Mouse (Mus musculus) right cerebral cortex, postnatal 25 days (tissue): ENCODE data around the gene S100b.

ENCODE experiments used
- DNase-seq: peaks from one replicate; pipeline ENCODE4 v3.0.0; 2022

The S100b gene

DNA sequence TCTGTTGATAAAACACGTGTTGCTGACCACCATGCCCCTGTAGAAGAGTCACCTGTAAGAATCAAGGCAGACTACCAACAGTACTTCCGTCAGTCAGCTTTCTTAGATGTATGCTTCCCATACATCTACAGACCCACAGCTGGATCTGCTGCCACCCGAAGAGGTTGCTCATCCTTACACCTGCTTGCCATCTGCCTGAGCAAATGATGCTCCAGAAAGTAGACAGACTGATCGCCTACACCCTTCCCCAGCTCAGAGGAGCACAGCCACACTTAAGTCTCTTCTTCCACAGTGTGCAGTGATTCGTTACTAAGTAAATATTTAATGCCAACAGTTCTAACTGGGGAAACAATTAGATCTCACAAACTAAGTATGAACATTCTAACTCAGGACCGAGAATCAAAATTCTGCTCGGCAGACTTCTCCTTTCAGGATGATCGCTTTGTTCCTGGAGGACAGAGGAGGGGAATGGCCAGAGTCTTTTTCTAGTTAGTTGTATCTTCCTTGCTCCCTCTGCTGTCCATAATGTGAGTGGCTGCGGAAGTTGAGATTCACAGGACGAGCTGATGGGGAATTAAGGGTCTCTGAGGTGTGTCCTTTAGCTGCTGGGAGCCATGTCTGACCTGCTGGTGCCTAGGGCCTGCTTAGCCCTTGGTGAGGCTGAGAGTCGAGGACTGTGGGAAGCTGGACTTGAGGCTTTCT lies 6.9 kb downstream of the S100b start:
- no peak for DNase-seq

DNA sequence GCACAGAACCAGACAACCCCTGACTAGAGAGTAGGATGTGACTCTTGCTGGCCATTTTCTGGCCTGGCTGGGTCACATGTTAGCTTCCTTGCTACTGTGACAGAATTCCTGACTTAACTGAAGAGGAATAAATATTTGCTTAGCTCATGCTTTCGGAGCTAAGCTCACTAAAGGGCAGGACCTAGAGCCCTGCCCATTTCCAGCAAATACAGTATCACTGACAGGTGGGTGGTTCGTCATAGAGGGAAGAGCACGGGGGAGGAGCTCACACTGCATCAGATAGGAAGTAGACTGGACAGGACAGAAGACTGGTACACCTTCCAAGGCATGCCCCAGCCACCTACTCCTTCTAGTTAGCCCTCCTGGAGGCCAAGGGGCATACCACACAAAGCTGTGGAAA lies 7.8 kb downstream of the S100b start:
- DNase-seq = no peak

DNA sequence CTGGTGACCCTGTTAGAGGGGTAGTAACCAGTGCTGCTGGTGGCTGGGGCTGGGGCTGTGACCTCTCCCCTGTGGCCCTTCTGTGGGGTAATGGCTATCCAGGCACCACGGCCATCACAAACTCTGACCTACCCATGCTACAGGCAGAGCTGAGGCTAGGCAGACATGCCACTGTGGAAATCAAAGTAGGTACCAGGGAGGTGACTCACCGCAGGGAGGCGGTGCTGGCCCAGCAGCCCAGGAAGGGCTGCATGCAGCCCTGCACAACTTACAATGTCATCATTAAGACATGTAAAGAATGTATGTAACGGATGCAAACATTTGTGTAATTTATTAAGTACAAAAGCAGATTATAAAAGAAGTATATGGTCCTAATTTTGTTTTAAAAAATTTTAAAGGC lies 8.8 kb downstream of the S100b start:
- no peak for DNase-seq

DNA sequence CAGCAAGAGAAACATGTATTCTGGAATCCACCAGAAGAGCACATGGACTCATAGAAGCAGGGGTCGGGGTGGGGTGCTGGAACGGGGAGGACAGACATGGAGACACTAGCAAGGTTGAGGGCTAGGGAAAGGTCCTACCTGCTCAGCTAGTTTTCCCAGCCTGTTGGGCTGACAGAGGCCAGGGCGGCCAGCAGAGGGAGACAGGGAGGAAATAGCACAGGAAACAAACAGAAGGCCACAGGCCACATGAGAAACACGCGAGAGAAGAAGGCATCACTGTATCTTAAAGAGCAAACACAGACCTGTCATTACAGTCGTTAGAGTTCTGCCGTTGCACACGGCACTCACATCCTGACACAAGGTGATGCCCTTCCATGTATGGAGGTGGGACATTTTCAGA lies 17.6 kb downstream of the S100b start:
- no peak for DNase-seq

DNA sequence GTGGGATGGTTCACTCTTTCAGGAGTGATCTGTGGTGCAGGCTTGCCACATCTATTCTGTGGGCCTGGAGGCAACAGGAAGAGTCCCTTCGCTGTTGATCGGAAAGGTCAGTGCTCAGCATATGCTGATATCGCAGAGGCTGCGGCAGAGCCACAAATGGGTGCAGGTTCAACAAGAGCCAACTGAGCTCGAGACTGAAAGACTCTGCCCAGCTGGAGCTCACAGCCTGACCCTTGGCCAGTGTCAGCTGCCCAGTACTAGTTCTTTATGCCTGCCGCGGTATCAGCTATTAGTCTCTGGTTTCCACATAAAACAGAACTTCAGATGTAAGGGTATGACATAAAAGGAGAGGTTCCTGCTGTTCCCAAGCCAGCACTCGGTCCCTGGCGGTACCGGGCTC lies 21.6 kb downstream of the S100b start:
- no peak for DNase-seq

DNA sequence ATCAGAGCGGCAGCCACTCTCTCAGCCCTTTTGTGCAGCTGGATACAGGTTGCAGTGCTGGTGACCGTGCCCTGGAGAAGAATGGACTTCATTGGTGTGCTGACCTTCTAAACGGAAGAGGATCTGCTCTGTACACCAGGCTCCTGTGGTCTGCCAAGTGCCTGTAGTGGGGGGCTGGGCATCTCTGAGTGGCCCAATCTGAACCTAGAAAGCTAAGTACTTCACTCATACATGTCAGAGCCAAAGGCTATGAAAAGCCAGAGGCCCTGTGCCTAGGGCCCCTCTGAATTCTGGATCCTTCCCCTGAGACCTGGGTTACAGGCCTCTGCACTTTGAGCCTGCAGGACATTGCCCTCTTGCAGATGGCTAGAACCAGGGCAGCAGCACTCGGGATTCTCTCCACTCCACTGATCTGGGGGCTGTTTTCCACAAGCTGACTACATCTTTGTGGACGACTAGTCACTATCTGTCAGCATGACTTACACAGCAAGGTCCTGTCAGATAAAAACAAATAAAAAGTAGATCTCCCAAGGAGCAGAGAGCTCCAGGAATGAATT lies 25.0 kb downstream of the S100b start:
- no peak for DNase-seq

DNA sequence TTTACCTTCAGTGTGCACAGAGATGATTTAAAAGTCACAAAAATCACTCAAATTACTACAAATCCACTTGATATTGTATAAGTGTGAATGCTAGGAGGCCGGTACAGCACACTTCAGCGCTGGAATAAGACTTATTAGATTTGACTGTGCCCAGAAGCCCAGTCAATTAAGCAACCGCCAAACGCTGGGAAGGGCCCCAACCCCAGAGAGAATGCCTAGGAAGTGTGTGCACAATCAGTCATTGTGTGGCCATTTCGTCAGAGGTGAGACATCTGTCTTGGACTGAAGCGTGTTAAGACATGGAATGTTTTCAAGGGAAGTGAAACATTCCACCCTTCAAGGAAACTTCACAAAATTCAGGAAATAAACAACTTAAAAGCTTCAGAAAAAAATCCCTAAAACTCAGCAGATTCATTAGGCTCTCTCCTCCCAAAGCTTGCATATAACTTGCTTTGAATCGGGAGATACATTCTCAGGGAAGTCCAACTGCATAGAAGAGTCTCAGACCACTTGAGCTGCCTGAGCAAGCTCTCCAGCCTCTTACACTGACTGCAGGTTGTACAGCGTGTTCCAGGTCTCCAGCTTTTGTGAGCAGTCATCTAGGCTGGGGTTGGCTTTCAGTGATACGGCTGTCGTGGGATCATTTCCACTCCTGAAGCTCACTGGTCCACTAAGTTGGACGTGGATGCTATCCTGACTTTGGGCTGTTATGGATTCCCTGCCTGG lies 34.8 kb downstream of the S100b start:
- DNase-seq = no peak

DNA sequence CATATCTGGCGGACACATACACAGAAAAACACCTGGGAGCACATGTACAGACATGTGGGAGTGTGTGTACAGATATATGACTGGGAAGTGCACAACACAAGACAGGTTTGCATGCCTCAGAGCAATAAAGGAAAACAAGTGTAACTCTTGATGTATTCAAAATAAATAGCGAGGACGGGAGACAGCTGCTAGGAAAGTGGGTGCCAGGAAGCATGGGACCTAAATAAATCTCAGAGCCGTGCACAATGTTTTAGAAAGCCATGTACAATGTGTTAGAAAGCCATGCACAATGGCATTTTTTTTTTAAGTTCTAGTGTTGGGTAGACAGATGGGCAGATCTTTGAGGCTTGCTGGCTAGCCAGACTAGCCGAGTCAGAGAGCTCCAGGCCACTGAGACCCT lies 35.4 kb downstream of the S100b start:
- no peak for DNase-seq

DNA sequence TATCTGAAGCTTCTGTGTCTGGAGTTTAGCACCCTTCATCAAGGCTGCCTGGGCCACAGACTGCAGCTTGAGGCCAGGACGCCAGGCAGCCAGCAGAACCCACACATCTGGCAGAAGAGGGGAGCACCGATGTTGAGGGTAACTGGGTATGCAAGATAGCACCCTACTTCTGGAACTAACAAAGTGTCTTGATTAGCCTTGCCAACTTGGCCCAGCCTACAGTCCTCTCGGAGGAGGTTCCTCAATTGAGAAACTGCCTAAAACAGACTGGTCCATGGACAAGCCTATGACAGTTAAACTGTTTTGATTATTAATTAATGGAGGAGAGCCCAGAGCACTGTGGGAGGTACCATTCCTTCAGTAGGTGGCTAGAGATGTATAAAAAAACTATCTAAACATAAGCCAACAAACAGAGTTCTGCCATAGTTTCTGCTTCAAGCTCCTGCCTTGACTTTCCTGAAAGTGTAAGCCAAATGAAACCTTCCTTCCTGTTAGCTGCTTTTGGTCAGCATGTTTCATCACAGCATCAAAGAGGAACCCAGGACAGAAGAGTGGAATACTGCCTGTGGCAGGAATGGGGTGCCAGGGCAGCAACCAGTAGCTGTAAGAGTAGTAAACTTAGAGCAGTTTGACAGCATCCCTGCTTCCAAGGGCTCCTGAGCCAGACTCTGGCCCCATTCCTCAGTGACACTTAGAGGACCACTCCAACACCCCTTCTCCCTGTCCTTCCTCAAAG lies 36.5 kb downstream of the S100b start:
- DNase-seq = no peak

DNA sequence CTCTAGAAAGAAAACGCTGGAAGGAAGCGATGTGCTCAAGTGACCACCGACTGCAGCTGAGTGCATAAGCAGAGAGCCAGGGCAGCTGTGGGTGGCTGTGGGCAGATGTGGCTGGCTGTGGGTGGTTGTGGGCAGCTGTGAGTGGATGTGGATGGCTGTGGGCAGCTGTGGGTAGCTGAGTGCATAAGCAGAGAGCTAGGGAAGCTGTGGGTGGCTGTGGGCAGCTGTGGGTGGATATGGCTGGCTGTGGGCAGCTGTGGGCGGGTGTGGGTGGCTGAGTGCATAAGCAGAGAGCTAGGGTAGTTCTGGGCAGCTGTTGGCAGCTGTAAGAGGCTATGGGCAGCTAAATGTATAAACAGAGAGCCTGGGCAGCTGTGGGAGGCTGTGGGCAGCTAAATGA lies 39.6 kb downstream of the S100b start:
- no peak for DNase-seq

DNA sequence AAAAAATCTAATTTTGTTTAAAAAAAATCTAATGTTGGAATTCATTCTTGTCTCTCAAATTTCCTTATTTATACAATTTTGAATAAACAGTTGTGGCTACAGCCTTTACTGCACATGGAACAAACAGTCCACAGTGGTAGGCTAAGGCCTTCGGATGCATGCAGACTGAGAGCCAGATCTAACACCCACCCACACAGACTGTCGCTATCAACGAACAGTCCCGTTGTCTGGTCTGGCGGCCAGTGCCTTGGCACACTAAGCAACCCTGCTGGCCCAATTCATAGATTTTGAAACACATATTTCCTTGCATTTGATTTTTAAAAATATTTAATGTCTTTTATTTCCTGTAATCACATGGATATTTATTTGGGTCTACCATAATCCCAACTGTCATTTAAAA lies 46.5 kb downstream of the S100b start:
- DNase-seq = no peak

DNA sequence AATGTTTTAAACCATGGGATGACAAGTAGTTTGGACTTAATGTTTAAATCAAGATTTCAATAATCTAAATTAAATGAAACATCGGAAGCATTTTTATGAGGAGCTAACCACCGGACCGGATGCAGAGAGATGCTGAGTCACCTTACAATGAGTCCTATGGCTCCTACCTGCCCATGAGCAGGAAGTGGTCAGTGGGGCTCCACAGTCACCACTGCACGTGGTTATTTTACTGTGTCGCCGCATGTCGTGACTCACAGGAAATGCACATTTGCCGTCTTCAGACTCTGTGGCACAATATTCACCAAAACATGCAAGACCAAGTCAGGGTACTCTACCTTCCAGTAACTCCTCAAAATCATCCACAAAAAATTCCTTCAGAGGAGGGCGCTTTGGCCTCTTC lies 53.1 kb downstream of the S100b start:
- no peak for DNase-seq
